Mouse (Mus musculus) erythroblast, adult 5-6 weeks (primary cell): ENCODE data around the gene Slc4a2. TPM values are rescaled to one million over a fixed set of nuclear protein-coding genes. Genes with fewer than 3 reads are reported as not detected.
A peak's percentile ranks its signal among the peaks of the same experiment; 100 is the strongest.

Source experiments
- ATAC-seq: replicated peaks from 2 replicates; pipeline ENCODE4 v1.8.0; 2016; ENCODE audit warnings: moderate number of reproducible peaks, mild to moderate bottlenecking, moderate TSS enrichment, inconsistent platforms; ENCODE audit not compliant: poor library complexity, low FRiP score, severe bottlenecking
- total RNA-seq, 2 experiments: library from RNA; stranded (forward) in 1 of 2; stranded (reverse) in 1 of 2; fragments of 150-400 nt in 1 of 2; fragments of 200-764, 138-1000 nt in 1 of 2; gene quantifications; 2 replicates each; pipeline versions ENCODE4 v1.2.3 to v1.2.4; 2015 to 2017; ENCODE audit warnings: low replicate concordance in 2 of 2

The Slc4a2 gene
- total RNA-seq, 2 experiments from 2014 or later, result 1.7 to 6.3 TPM

- no peak for ATAC-seq
Observed at GRCm38 (mm10) chr5:24424861-24425411, 1.3 kb downstream of the Slc4a2 start.

GRCm38 (mm10) chr5:24425421-24426036 is 1.9 kb downstream of the Slc4a2 start:
- no peak for ATAC-seq

DNA sequence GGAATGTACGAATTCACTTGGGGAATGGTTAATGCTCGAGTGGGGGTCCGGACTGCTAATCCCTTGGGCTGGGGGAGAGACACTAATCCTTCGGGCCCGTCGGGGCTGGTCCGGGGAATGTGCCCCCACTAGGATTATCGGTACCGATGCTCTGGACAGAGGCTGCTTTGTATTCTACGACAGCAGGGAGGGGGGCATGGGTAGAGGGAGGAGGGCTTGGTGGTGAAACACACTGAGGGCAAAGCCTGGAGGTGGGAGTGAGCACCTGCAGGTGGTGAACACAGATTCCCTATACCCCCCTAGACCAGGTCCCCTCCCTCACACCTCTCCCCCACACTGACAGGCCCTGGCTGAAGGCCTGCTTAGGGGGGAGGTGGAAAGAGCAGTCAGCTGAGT is 2.4 kb downstream of the Slc4a2 start:
- ATAC-seq, result no peak

DNA sequence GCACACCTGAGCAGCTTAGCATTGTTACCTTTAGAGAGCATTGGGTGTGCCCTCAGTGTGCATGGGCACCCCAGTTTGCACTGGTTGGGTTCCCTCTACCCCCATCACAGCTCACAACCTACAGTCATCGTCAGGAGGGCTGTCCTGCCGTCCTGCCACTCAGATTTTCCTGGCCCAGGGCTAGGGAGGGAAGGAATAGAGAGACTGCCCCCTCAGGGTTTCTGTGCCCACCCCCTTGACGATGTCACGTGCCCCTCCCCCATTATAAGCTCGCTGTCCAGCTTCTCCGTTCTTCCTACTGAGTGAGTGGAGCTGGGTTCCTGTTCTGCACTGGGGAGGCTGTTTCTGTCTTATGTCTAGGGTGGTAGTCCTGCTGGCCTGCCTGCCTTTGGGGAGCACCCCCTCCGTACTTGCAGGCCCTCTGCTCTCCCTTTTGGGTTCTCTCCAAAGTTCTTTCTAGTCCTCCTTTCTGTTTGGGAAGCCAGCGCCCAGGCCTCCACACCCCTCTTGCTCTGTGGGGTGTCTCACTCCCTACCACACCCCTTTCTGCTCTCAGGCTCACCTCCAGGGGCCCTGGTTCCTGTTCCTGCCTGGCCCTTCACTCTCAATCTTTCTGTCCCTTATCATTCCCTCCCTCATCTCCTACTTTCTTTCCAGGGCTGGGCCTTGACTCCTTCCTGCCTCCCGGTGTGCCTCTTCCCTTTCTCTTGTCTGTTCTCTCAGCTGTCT is 3.1 kb downstream of the Slc4a2 start:
- ATAC-seq, result no peak

DNA sequence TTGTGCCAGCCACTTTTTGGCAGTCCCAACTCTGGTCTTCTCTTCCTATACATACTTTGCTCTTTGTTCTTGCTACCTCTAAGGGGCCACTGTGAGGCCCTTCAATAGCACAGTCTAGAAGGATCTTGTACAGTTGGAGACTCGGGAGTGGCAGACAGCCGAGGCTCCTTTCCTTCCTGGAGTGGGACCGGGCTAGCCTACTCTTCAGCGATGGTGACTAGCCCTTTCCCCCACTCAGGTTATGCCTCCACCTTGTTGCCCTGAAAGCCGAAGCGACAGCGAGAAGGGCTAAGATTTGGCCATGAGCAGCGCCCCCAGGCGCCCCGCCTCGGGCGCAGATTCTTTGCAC is 3.6 kb downstream of the Slc4a2 start:
- no peak for ATAC-seq

DNA sequence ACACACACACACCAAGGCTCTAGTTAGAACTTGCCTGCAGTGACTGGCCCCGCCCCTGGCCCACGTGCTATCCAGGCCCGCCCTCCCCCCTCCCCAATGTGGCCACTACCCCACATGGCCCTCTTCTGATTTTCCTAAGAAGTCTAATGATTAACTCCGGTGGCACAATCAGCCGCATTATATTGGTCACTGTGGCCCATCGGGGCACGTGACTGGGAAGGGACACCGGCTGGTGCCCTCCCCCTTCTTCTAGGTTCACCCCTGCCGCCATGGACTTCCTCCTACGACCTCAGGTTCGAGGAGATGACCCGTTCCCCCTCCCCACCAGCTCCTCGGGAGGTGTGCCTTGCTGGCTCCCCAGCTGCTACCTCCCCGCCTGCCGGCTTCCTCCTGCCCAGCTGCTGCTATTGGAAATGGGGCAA is 4.4 kb downstream of the Slc4a2 start:
- no peak for ATAC-seq

- no peak for ATAC-seq
Observed at GRCm38 (mm10) chr5:24428596-24428995, 5.0 kb downstream of the Slc4a2 start.

GRCm38 (mm10) chr5:24433993-24434392 is 10.4 kb downstream of the Slc4a2 start:
- no peak for ATAC-seq

DNA sequence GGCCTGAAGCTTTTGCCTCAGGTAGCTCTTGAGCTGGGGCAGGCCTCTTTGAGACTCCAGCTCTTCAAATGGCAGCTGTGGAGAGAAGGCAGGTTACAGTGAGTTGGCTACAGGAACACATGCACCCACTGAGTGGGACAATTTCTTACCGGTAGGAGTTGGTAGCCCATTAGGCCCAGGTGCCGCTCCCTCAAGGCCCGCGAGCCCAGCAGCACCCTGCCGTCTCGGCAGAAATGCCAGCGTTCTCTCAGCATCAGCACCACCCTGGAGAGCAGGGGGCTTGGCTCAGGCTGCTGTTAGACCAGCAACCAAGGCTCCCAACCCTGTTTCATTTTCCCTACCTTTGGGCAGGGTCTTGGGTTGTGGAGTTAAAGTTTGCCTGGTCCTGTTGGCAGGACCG is 17.6 kb downstream of the Slc4a2 start:
- ATAC-seq, result no peak

- no peak for ATAC-seq
Observed at GRCm38 (mm10) chr5:24442029-24442428, 18.4 kb downstream of the Slc4a2 start.

DNA sequence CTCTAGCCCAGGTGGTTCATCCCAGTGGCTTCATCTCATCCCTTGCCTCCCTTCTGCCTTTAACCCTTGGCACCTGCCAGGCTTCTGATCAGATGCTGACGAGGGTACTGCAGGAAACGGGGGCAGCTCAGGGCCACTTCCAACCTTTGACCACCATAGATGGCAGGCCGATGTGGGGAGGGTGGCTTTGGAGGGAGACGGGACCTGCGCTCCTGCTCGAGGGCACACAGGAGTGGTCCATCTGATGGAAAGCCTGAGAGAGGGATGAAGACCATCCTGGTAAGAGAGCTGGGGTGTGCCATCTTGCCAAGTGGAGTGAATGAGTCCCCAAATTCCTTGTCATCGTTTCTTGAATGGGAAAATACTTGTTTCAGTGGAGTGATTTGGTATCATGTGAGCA is 19.6 kb downstream of the Slc4a2 start:
- no peak for ATAC-seq

DNA sequence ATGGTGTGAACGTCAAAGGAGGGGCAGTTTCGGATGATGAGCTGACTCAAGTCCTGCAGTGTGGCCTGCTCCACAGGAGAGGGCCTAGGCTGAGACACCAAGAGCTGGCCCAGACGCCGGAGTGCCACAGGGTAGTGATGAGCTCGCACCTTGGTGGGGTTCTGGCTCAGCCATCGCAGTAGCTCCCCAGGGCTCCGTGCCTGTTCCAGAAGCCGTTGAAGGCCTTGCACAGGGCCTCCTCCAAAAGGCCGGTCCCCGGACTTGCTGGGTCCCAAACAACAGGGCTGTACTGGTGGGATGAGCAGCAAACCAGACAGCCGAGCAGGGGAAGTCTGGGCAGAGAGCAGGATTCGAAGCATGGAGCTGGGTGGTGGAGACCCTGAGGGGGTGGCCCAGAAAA is 20.3 kb downstream of the Slc4a2 start:
- no peak for ATAC-seq

DNA sequence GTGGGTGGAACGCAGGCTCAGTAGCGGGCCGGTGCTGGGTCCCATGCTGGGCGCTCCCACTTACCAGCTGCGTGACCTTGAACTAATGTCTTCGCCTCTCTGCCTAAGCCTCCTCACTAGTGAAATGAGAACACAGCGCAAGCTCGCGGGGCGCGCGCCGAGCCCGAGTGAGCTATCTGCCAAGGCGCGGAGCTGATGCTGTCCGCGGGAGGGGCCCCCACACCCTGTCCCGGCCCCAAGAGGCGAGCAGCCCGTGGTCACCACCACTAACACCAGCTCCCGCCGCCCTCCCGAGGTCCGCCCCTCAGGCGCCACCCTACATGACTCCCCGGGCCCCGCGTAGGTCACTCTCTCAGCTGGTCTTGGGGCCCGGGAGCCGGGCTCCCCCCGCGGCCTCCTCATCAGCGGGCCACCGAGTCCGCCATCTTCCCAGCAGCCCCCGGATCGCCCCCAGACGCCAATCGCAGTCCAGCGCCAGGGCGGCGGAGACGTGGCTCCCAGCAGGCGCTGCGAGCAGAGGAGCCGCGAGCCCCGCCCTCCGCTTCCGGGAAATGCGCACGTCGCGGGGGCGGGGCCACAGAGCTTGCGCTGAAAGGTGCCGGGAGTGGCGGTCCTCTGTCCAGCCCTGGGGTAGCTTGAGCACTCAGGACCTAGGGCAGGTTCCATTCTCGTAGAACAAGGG is 21.2 kb downstream of the Slc4a2 start, which contains the start of gene Fastk:
Gene Fastk (minus strand): TSS at position 542 of the 682 bp plus-strand sequence.
- ATAC-seq, result peak; percentile 88

- ATAC-seq, result peak; percentile 1; the same call in 1 of the 2 replicates
Observed at GRCm38 (mm10) chr5:24445428-24446080, 21.9 kb downstream of the Slc4a2 start.

DNA sequence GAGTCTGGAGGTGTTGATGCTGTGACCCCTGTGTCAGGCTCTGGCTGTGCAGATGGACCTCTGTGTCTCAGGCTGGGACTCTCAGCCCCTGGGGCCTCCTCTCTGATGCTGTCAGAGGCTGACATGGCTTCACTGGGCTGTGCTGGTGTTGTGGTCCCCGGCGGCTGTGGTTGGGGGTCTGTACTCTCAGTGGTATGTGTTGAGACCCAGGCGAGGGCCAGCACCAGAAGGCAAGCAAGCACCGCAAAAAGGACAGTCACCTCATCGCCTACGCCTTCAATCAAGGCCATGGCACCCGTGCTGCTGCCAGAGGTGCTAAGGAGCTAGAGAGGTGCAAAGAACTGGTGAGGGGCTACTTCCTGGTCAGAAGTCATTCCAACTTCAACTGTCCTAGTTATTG is 23.0 kb downstream of the Slc4a2 start:
- no peak for ATAC-seq

DNA sequence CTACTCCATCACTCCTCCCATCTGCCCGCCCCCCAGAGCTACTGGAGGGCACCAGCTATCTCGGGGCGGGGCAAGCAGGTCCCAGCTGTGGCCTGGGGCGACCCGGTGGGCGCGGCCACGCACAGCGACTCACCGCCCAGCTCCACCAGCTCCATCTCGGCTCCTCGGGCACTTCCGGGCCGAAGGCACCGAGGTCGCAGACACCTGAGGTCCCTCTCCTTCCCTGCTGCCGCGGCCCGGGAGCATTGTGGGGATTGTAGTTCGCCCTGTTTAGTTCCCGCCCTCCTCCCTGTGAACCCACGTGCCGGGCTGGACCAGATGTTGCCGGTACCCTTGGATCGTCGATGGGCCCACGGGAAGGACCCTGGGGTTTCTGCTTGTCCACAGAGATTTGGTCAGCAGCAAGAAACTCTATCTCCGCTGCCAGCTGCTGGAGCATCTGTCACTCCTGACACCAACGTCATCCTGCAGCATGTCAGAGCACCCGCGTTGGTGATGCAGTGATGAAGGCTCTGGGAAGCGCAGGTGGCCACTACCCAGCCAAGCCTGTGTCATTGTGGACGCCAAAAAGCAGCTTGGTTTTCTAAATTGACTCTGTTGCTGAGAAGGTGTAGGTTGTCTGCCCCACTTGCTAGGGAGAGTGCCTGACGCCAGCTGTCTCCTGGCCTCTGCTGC is 24.1 kb downstream of the Slc4a2 start, which contains the start of gene Tmub1:
Gene Tmub1 (minus strand): TSS at position 231 of the 675 bp plus-strand sequence.
- peak; percentile 36 for ATAC-seq

GRCm38 (mm10) chr5:24451264-24452029 is 27.8 kb downstream of the Slc4a2 start:
- ATAC-seq, result peak; percentile 63

DNA sequence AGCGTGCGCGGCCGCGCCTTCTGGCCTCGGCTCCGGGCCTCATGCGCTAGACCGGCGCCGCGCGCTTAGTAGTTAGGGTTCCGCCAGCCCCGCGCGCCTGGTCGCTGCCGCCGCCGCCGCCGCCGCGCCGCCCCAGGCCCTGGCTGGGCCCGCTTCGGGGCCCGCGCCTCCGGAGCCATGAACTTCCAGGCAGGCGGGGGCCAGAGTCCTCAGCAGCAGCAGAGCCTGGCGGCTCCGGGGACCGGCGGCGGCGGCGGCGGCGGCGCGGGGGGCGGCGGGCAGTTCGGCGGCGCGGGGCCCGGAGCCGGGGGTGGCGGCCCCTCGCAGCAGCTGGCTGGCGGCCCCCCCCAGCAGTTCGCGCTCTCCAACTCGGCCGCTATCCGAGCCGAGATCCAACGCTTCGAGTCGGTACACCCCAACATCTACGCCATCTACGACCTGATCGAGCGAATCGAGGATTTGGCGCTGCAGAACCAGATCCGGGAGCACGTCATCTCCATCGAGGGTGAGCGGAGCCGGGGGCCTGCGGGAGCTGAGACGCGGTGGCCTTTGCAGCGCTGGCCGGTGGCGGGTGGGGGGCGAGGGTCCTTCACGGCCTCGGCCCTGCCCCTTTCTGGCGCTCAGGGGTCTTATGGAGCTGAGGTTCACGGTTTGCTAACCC is 28.5 kb downstream of the Slc4a2 start, which contains the start of gene Agap3:
Gene Agap3 (plus strand): TSS at position 148 of the 661 bp plus-strand sequence.
- ATAC-seq, result peak; percentile 38
